Mouse (Mus musculus): Measurements from ENCODE around the gene Mmp11.

GRCm38 (mm10) chr10:75942736-75943477 lies 6.6 kb upstream of the Mmp11 start, which contains the start of gene Vpreb3:
- no peak for TF ChIP-seq CTCF (IDR thresholded peaks at IDR 0.05; ENCODE audit: low read depth, low read length)
- no peak for TF ChIP-seq POLR2A (IDR thresholded peaks at IDR 0.05; ENCODE audit: insufficient read depth, low read length)
- TF ChIP-seq EP300 (IDR thresholded peaks at IDR 0.05; ENCODE audit: insufficient read depth, low read depth, low read length) = no peak
